Mouse (Mus musculus) testis, postnatal 14 days (tissue): ENCODE measurements around the gene Uba5.

Experiments used
- DNase-seq: peaks from one replicate; pipeline ENCODE4 v3.0.0; 2021; ENCODE audit warnings: low spot score

Uba5 gene

GRCm38 (mm10) chr9:104062430-104063243, at the start of gene Uba5:
Gene Uba5 (minus strand): TSS chr9:104063134.
- DNase-seq = peak; percentile 81

DNA sequence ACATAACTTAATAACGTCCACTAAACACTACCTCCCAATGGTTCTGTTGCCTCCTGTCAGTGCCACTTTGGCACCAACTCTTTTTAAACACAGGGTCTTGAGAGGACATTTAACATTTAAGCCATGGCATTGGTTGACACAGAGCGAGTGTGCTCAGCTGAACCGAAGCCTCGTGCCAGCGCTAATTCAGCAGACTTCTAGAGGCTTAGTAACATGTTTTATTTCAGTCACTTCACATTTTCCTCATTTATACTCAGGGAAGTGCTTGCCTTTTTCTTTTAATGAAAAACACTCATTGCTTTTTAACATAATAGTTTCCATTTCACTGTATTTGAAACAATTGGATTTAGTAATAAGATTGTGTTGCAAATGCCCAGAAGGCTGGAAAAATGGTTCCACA, 46.2 kb upstream of the Uba5 start:
- no peak for DNase-seq

DNA sequence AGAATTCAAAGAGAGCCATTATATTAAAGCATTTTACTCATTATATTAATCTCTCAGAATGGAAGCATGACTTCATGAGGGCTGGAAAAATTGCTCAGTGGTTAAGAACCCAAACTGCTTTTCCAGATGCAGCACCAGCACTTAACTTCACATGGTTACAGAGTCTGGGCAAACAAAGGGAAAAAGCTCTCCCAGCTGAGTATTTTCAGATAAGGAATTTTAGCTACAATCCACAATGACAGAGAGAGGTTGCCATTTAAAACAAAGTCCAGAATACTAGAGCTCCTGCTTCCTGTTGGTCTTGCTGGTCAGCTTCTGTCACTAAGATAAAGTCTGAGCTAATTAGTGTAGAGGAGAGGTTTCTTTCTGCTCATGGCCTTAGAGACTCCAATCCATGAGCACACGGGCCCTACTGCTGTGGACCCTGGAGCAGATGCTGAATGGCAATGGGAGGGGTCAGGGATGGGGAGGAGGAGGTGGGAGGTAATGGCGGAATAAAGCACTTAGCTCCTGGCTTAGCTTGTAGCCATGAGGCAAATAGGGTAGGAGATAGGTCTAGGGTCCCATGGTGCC, 45.7 kb upstream of the Uba5 start:
- no peak for DNase-seq

DNA sequence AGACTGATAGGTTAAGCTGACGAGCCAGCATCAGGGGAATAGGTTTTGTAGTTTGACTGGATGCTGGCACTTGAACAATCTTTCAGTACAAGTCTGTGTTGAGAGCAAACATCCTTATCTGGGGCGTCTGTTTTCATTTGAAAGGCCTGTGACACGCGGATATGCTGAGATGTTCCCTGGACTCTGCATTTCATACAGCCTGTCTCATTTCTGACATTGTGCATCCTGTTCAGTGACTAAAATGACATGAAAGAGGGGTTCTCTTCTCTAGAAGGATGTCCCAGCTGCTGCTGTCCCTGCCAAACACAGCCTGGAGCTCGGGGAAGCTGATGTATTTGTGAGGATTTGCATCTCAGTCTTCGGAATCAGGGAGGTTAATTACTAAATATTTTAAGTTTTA, 44.5 kb upstream of the Uba5 start:
- DNase-seq = no peak

DNA sequence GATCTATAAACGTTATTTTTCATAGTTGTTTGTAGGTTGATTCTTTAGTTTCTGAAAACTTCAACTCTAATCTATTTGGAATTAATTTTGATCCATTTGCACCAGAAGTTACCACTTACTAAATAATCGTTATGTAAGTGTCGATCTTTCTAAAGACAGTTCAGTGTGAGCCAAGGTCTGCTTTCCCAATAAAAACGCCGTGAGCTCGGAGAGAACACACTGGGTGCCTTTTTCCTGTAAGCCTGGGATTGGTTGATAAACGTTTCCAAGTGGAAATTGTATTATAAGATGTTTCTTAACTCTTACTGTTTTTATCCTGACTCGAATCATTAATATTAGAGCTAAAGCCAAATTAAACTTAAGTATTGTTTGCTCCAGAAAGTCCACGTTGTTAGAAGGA, 44.0 kb upstream of the Uba5 start:
- no peak for DNase-seq

GRCm38 (mm10) chr9:104104986-104105385, 42.1 kb upstream of the Uba5 start:
- no peak for DNase-seq

GRCm38 (mm10) chr9:104102901-104103300, 40.0 kb upstream of the Uba5 start:
- no peak for DNase-seq

GRCm38 (mm10) chr9:104102301-104102700, 39.4 kb upstream of the Uba5 start:
- DNase-seq = no peak

DNA sequence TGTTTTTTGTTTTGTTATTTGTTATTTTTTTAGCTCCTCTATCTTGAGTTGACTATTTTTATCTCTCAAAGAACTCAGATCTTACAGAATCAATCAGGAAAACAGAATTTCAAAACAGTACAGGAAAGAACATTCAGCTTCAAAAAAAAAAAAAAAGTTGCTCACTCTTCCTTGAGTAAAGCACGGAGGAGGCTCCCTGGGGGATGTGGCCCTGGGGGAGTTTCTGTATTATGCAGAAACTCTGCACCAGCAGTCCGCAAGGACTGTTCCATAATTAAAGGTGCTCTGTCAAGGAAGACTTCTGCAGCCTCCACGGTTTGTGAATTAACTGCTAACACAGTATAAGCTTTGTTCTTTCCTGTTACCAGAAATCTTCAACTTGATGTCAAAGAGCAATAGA, 38.5 kb upstream of the Uba5 start:
- DNase-seq = peak; percentile 69

GRCm38 (mm10) chr9:104100822-104101221, 37.9 kb upstream of the Uba5 start:
- DNase-seq = no peak

- DNase-seq = peak; percentile 67
These were observed 36.1 kb upstream of the Uba5 start for GRCm38 (mm10) chr9:104099060-104099459.

- no peak for DNase-seq
These were observed 35.3 kb upstream of the Uba5 start for GRCm38 (mm10) chr9:104098256-104098655.

- no peak for DNase-seq
These were observed 30.0 kb upstream of the Uba5 start for GRCm38 (mm10) chr9:104092945-104093344.

DNA sequence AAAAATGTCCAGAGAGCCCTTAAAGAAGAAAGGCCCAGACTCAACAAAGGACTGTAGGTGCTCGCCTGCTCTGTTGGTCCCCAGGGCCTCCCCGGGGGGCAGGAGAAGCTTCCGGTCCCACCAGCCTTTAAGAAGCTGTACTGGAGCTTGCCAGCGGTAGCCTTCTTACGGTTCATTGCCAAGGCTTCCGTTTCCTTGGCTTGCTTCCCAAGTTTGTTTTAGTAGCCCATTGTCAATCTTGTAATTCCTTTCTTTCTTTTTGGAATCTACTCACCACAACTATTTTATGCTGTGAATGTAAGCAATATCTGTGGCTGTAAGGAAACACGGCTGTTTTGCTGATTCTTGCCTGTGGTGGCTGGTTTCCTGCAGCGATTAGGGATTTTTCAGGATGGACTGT, 25.6 kb upstream of the Uba5 start:
- no peak for DNase-seq

- DNase-seq = no peak
These were observed 22.9 kb upstream of the Uba5 start for GRCm38 (mm10) chr9:104085730-104086429.

- DNase-seq = no peak
These were observed 17.1 kb upstream of the Uba5 start for GRCm38 (mm10) chr9:104080038-104080437.

DNA sequence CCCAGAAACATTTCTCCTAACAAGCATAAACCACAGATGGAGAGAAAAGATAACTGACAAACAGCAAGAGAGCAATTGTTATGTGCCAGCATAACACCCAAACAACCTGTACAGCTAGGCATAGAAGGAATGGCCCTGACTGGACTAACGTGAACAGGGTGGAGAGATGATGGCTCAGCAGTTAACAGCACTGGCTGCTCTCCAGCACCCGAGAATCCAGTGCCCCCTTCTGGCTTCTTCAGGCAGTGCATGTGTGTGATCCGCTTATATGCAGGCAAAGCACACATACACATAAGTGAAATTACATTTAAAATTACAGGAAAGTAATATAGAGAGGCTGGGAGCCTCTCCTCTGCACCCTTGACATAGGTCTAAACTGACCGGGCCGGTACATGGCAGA, 16.4 kb upstream of the Uba5 start:
- DNase-seq = no peak

DNA sequence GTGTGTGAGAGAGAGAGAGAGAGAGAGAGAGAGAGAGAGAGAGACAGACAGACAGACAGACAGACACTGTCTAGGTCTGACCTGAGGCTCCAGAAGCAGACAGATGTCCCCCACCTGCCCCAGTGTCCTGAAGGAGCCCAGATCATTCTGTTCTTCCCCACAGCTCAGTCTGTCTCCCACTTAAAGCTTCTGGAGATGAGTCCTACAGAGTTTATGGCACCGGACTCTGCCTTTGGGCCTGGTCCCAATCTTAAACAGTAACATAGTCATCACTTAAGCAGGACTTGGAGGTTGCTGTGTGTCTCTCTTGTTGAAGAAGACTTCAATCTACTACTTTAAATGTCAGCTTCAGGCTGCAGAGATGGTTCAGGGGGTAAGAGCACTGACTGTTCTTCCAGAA, 15.8 kb upstream of the Uba5 start:
- no peak for DNase-seq

GRCm38 (mm10) chr9:104075808-104076207, 12.9 kb upstream of the Uba5 start:
- DNase-seq = no peak

DNA sequence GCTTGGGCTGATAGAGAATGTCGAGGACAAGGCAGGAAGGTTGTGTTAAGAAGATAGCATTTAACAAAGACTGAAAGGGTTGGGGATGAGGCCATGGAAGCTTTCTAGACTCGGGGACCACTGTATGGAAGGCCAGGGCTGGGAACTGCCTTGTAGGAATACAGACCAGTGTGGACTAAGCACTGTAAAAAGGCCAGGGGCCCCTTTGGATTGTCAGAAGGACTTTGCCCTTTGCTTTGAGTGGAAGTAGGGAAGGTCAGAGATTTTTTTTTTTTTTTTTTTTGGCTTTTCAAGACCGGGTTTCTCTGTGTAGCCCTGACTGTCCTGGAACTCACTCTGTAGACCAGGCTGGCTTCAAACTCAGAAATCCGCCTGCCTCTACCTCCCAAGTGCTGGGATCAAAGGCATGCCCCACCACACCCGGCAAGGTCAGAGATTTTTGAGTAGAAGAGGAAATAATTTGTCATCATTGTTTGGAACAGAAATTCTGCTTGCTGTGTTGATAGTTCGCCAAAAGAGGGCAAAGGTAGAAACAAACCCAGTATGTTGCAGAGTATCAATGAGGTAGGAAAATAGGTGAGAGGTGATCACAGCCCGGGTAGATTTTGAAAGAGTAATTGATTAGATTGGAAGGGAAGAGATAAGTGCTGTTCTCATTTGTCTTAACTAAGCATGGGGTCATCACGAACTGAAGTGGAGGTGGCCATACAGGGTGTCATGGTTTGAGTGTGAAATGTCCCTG, 8.1 kb upstream of the Uba5 start:
- DNase-seq = no peak

- DNase-seq = no peak
These were observed 7.3 kb upstream of the Uba5 start for GRCm38 (mm10) chr9:104070241-104070640.

GRCm38 (mm10) chr9:104064571-104064970, 1.6 kb upstream of the Uba5 start:
- no peak for DNase-seq
